Mouse (Mus musculus) layer of hippocampus, adult 11-12 months (tissue): ENCODE measurements around the gene Ccr5.

ENCODE experiments used
- DNase-seq: peaks from one replicate; pipeline ENCODE4 v3.0.0; 2022; ENCODE audit warnings: low spot score

The Ccr5 gene

DNA sequence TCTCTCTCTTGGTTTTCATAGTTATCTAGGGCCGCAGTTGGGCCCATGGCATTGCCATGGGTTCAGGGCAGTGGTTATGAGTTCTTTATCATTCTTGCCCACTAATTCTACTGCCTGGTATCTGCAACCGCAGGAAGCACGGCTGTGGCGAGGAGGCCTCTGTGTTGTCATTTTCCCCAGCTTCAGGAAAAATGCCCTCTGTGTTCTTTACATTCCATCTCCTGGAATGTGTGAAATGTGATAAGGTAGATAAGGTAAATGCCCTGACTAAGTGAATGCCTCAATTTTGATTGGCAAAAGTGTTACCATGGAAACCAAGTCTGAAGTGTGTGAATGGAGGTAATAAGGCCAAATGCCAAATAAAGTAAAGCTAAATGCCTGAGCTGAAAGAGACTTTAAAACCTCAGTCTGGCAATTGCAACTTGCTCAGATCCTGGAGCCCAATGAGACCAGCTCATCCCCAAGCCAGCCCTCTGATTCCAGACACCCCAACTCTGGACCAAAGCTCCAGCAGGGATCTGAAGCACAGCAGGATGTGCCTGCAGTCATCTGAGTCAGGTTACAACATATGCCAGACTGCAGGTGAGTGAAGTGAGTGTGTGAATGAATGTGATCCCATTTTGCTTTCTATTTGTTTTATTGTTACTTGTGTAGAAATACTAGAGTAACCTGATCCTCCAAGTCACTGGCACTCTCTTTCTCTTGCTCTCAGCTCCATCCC lies 16.9 kb downstream of the Ccr5 start:
- DNase-seq, result no peak

GRCm38 (mm10) chr9:124143678-124144077 lies 22.3 kb downstream of the Ccr5 start:
- DNase-seq, result no peak

- DNase-seq, result no peak
Observed at GRCm38 (mm10) chr9:124146307-124146706, 25.0 kb downstream of the Ccr5 start.
